Mouse (Mus musculus): ENCODE data around the gene Phc1.

DNA sequence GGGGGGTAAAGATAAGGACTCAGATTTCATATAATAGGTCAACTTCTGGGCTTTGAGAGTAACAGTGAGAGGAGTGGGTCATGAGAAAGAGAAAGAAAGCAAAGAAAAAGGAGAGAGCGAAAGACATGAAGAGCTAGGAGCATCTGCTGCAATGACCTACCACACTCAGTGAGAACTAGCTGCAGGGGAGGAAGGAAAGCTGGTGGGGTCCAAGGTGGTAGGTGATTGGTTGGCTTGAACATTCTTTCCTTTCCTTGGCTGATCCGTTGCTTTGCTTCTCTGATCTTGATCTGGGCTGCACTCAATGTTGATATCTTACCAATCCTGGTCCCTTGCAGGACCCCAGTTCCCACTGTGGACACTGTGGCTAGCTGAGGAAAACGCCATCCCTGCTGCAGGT, 26.6 kb upstream of the Phc1 start:
- TF ChIP-seq POLR2A (IDR thresholded peaks at IDR 0.05; ENCODE audit: low read depth, low read length) (no peak), CTCF (IDR thresholded peaks at IDR 0.05; ENCODE audit: extremely low read depth, insufficient read length, insufficient replicate concordance, low read depth, low read length) (no peak)
